Mouse (Mus musculus): ENCODE results near the gene Exo5. TPM values are rescaled to one million over a fixed set of nuclear protein-coding genes. Genes with fewer than 3 reads are reported as not detected.

Exo5 gene
- polyA plus RNA-seq, 1 experiment from 2014 or later, result 37.3 TPM

GRCm38 (mm10) chr4:120882002-120882625, 42.7 kb downstream of the Exo5 start:
- H3K4me2 ChIP-seq, result 0 out of 2 replicates have a peak overlapping the region, but pooled peaks have one; percentile 18
- H3K4me1 ChIP-seq, result peaks cover 29% of the 10 kb centered on the region
- peak; percentile 91 for ATAC-seq (replicated peaks)
- no peaks in the 10 kb centered on the region for H3K27me3 ChIP-seq (replicated peaks)
- H3K27ac ChIP-seq, result peak overlapping the region; percentile 51
- no peaks in the 10 kb centered on the region for H3K36me3 ChIP-seq (replicated peaks)
- 25% methylated on average over 5 of the region's 5 CpGs for WGBS
- H3K9ac ChIP-seq, result no peak overlapping the region
- no peak overlapping the region for H3K4me3 ChIP-seq
- no peaks in the 10 kb centered on the region for H3K9me3 ChIP-seq

GRCm38 (mm10) chr4:120880731-120881432, 43.9 kb downstream of the Exo5 start:
- Histone ChIP-seq H3K27me3 (replicated peaks) (no peaks in the 10 kb centered on the region), H3K27ac (no peak overlapping the region), H3K4me1 (peaks cover 29% of the 10 kb centered on the region), H3K4me3 (no peak overlapping the region), H3K36me3 (replicated peaks) (no peaks in the 10 kb centered on the region), H3K9me3 (no peaks in the 10 kb centered on the region), H3K9ac (no peak overlapping the region), H3K4me2 (no peak overlapping the region)
- no peak for ATAC-seq (replicated peaks)
- WGBS, result 53% methylated on average over 6 of the region's 6 CpGs

GRCm38 (mm10) chr4:120879386-120879785, 45.4 kb downstream of the Exo5 start:
- no peak overlapping the region for H3K4me3 ChIP-seq
- H3K27ac ChIP-seq, result no peak overlapping the region
- no peaks in the 10 kb centered on the region for H3K36me3 ChIP-seq (replicated peaks)
- no peak overlapping the region for H3K4me2 ChIP-seq
- no peaks in the 10 kb centered on the region for H3K9me3 ChIP-seq
- no peak for ATAC-seq (replicated peaks)
- no peaks in the 10 kb centered on the region for H3K27me3 ChIP-seq (replicated peaks)
- 54% methylated on average over 4 of the region's 4 CpGs for WGBS
- peaks cover 23% of the 10 kb centered on the region for H3K4me1 ChIP-seq
- no peak overlapping the region for H3K9ac ChIP-seq

- H3K4me3 ChIP-seq, result no peak overlapping the region
- no peak overlapping the region for H3K4me2 ChIP-seq
- peaks cover 23% of the 10 kb centered on the region for H3K4me1 ChIP-seq
- no peaks in the 10 kb centered on the region for H3K36me3 ChIP-seq (replicated peaks)
- H3K9ac ChIP-seq, result no peak overlapping the region
- H3K27me3 ChIP-seq (replicated peaks), result no peaks in the 10 kb centered on the region
- 62% methylated on average over 3 of the region's 3 CpGs for WGBS
- no peak overlapping the region for H3K27ac ChIP-seq
- H3K9me3 ChIP-seq, result no peaks in the 10 kb centered on the region
- ATAC-seq (replicated peaks), result no peak
Measured at GRCm38 (mm10) chr4:120878728-120879127, 46.1 kb downstream of the Exo5 start.

- Histone ChIP-seq H3K4me3 (no peak overlapping the region), H3K27me3 (replicated peaks) (no peaks in the 10 kb centered on the region), H3K9ac (no peak overlapping the region), H3K27ac (no peak overlapping the region), H3K9me3 (no peaks in the 10 kb centered on the region), H3K4me1 (no peaks in the 10 kb centered on the region), H3K36me3 (replicated peaks) (no peaks in the 10 kb centered on the region), H3K4me2 (no peak overlapping the region)
- no peak for ATAC-seq (replicated peaks)
- WGBS, result 88% methylated on average over 3 of the region's 3 CpGs
Measured at GRCm38 (mm10) chr4:120875961-120876360, 48.9 kb downstream of the Exo5 start.

Small RNA genes within 50 kb of the gene (microRNA-seq; reads per million reads assigned to microRNA genes)
- gene Mir7015, result 1.7 reads per million

Other genes with a start within 250 kb of the Exo5 start
- 4.5 and 4.9 TPM in 2 replicates for gene Kcnq4, start 176.4 kb downstream of the Exo5 start, polyA plus RNA-seq (2015; fragmentation: Nextera tagmentation; extraction: Ambion mirVana)
- gene Nfyc, start 93.4 kb downstream of the Exo5 start, polyA plus RNA-seq (2015; fragmentation: Nextera tagmentation; extraction: Ambion mirVana), result 79.2 and 81.6 TPM in 2 replicates
- 25.4 and 27.0 TPM in 2 replicates for gene Rims3, start 70.2 kb downstream of the Exo5 start, polyA plus RNA-seq (2015; fragmentation: Nextera tagmentation; extraction: Ambion mirVana)
- 7.9 and 8.5 TPM in 2 replicates for gene Zfp69, start 26.7 kb upstream of the Exo5 start, polyA plus RNA-seq (2015; fragmentation: Nextera tagmentation; extraction: Ambion mirVana)
- gene Smap2, start 92.2 kb upstream of the Exo5 start, polyA plus RNA-seq (2015; fragmentation: Nextera tagmentation; extraction: Ambion mirVana), result 45.1 and 46.6 TPM in 2 replicates
- gene Col9a2, start 114.4 kb upstream of the Exo5 start, polyA plus RNA-seq (2015; fragmentation: Nextera tagmentation; extraction: Ambion mirVana), result 18.2 and 19.4 TPM in 2 replicates
- 22.2 and 22.5 TPM in 2 replicates for gene Zmpste24, start 173.2 kb upstream of the Exo5 start, polyA plus RNA-seq (2015; fragmentation: Nextera tagmentation; extraction: Ambion mirVana)
- gene Tmco2, start 184.2 kb upstream of the Exo5 start, polyA plus RNA-seq (2015; fragmentation: Nextera tagmentation; extraction: Ambion mirVana), result 0.25 TPM in 1 of 2 replicates, not detected in the other

All from midbrain, embryonic 15.5 days (tissue).